Mouse (Mus musculus): ENCODE results near the gene Trp63. TPM values are rescaled to one million over a fixed set of nuclear protein-coding genes. Genes with fewer than 3 reads are reported as not detected.
"Not testable (repeated sequence)": the region's sequence is repeated elsewhere in the genome, so short reads cannot be mapped to it uniquely, and the experiment has no call there.

Gene Trp63
- total RNA-seq (2014; rRNA removed): 0.05 and 0.07 TPM in 2 replicates
- polyA plus RNA-seq (2015; fragmentation: Nextera tagmentation; extraction: Ambion mirVana): 0.05 and 0.11 TPM in 2 replicates

DNA sequence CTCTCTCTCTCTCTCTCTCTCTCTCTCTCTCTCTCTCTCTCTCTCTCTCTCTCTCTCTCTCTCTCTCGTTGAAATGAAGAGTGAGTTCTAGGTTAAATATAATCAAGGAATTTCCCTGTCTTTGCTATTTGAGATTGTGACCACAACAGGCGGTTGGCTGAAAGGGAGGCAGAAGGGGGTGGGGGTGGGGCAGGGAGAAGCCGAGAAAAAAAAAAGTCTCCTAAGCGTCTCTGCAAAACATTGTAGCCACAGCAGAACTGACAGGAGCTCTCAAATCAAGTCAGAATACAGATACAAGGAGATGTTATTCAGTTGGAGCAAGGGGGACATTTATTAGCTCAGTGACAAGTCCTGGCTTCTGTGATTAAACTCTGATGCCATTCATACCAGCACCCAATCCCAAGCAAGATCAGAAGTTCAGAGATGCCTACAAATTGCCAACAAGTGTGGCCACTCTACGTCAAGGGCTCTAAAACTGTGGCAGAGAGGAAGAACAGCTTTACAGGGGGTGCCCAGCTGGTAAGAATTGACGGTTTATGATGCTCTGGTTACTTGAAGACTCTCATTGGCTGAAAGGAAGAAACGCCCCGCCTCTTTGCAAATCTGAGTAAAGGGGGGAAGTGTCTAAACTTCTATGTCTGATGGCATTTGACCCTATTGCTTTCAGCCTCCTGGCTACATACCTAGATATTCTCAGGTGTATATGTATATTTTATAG is at the start of gene Trp63:
Trp63 (plus strand) TSS at position 233 of the 718 bp plus-strand sequence.
- Histone ChIP-seq H3K4me2 (ENCODE audit: low read depth, low read length) (no peak within 1 kb of the TSS), H3K4me3 (ENCODE audit: low read length) (no peak within 1 kb of the TSS), H3K27ac (no peak within 1 kb of the TSS), H3K36me3 (ENCODE audit: insufficient read depth, low read length) (no peaks in the 10 kb centered on the region), H3K9me3 (ENCODE audit: low read length) (no peaks in the 10 kb centered on the region), H3K9ac (replicated peaks; ENCODE audit: low read length) (no peak within 1 kb of the TSS), H3K4me1 (ENCODE audit: insufficient read depth, low read length) (no peaks in the 10 kb centered on the region), H3K27me3 (ENCODE audit: insufficient read depth, low read length) (no peaks in the 10 kb centered on the region)
- DNase-seq (ENCODE audit: low spot score): no peak
- WGBS: 39% methylated on average over 8 of the region's 8 CpGs
- ATAC-seq: no peak
- no peak for TF ChIP-seq CTCF (IDR thresholded peaks at IDR 0.05; ENCODE audit: low read depth)

GRCm38 (mm10) chr16:25644716-25645115 is 38.8 kb upstream of the Trp63 start:
- H3K36me3 ChIP-seq (ENCODE audit: insufficient read depth, low read length); ATAC-seq; H3K4me3 ChIP-seq (ENCODE audit: low read length); H3K27ac ChIP-seq; H3K4me1 ChIP-seq (ENCODE audit: insufficient read depth, low read length); H3K4me2 ChIP-seq (ENCODE audit: low read depth, low read length); H3K9me3 ChIP-seq (ENCODE audit: low read length); H3K9ac ChIP-seq (replicated peaks; ENCODE audit: low read length); H3K27me3 ChIP-seq (ENCODE audit: insufficient read depth, low read length); DNase-seq (ENCODE audit: low spot score): not testable (repeated sequence)
- 81% methylated on average over 4 of the region's 4 CpGs for WGBS

DNA sequence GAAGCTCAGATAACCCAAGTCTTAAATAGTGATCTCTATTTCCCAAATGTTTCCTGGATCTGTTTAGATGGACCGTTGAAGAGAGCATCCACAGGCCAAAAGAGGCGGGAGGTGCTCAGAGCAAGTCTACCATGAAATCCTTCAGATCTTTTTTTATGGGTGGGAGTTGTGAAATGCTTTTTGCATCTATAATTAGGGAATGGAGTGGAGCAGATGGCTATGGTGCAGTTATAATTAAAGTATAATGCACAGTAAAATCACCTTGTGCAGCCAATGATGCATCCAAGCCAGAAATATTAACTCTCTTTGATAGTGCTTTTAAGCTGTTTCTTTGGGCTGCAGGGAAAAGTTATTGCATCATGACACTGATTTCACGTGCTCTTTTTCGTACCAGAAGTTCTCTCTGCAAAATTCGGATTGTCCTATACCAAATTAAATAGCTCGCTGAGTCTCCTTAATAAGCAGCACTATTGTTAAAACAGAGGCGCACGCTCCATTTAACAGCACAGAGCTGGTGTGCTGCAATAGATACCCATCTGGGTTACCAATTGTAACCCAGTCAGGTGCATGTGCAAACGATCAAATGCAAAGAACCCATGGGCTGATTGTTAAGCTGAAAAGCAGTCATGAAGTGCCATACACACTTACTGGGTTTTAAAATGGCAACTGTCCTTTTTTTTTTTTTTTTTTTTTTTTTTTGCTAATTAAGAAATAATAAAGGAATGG is 22.9 kb upstream of the Trp63 start:
- ATAC-seq: 0 out of 2 replicates have a peak, but pooled peaks have one; percentile 35
- Histone ChIP-seq H3K4me2 (ENCODE audit: low read depth, low read length) (no peak overlapping the region), H3K36me3 (ENCODE audit: insufficient read depth, low read length) (no peaks in the 10 kb centered on the region), H3K27ac (no peak overlapping the region), H3K4me1 (ENCODE audit: insufficient read depth, low read length) (no peaks in the 10 kb centered on the region), H3K9me3 (ENCODE audit: low read length) (no peaks in the 10 kb centered on the region), H3K9ac (replicated peaks; ENCODE audit: low read length) (no peak overlapping the region), H3K27me3 (ENCODE audit: insufficient read depth, low read length) (no peaks in the 10 kb centered on the region), H3K4me3 (ENCODE audit: low read length) (no peak overlapping the region)
- 47% methylated on average over 9 of the region's 9 CpGs for WGBS
- peak; percentile 31 for DNase-seq (ENCODE audit: low spot score)
- no peak for TF ChIP-seq CTCF (IDR thresholded peaks at IDR 0.05; ENCODE audit: low read depth)

- H3K36me3 ChIP-seq (ENCODE audit: insufficient read depth, low read length): no peaks in the 10 kb centered on the region
- H3K27ac ChIP-seq: no peak overlapping the region
- no peak for ATAC-seq
- H3K4me3 ChIP-seq (ENCODE audit: low read length): no peak overlapping the region
- no peaks in the 10 kb centered on the region for H3K4me1 ChIP-seq (ENCODE audit: insufficient read depth, low read length)
- no peaks in the 10 kb centered on the region for H3K27me3 ChIP-seq (ENCODE audit: insufficient read depth, low read length)
- 78% methylated on average over 3 of the region's 3 CpGs for WGBS
- no peak for DNase-seq (ENCODE audit: low spot score)
- H3K9ac ChIP-seq (replicated peaks; ENCODE audit: low read length): no peak overlapping the region
- no peak for TF ChIP-seq CTCF (IDR thresholded peaks at IDR 0.05; ENCODE audit: low read depth)
- no peak overlapping the region for H3K4me2 ChIP-seq (ENCODE audit: low read depth, low read length)
- no peaks in the 10 kb centered on the region for H3K9me3 ChIP-seq (ENCODE audit: low read length)
These were observed 20.4 kb upstream of the Trp63 start for GRCm38 (mm10) chr16:25663116-25663515.

DNA sequence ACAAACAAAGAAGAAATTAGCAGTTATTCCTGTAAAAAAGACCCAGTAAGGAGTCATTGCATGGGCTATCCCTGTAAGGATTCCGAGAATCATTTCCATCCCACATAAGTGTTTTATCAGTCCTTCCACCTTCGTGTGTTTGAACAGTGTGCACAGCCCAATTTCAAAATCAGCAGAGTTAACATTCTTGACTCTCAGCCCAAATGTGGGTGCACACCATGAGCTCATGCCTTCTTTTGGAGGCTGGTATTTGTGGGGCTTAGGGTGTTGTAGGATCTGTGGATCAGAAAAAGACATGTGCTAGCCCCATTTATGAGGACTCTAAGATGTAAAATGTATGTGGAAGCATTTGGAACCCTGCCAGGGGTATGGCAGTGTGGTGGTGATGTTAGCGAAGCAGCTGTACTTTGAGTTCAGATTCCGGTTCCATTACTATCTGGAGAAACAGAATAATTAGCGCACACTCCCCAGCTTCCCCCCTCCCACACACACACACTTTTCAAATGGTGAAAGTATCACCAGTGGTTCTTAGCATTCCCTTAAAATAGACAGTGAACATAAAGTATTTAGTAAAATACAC is 9.6 kb upstream of the Trp63 start:
- Histone ChIP-seq H3K4me2 (ENCODE audit: low read depth, low read length) (no peak overlapping the region), H3K36me3 (ENCODE audit: insufficient read depth, low read length) (no peaks in the 10 kb centered on the region), H3K4me3 (ENCODE audit: low read length) (no peak overlapping the region), H3K27ac (no peak overlapping the region), H3K9ac (replicated peaks; ENCODE audit: low read length) (no peak overlapping the region), H3K4me1 (ENCODE audit: insufficient read depth, low read length) (no peaks in the 10 kb centered on the region), H3K27me3 (ENCODE audit: insufficient read depth, low read length) (no peaks in the 10 kb centered on the region), H3K9me3 (ENCODE audit: low read length) (no peaks in the 10 kb centered on the region)
- ATAC-seq (no peak), DNase-seq (ENCODE audit: low spot score) (no peak)
- WGBS: 82% methylated on average over 5 of the region's 5 CpGs
- TF ChIP-seq CTCF (IDR thresholded peaks at IDR 0.05; ENCODE audit: low read depth): no peak

DNA sequence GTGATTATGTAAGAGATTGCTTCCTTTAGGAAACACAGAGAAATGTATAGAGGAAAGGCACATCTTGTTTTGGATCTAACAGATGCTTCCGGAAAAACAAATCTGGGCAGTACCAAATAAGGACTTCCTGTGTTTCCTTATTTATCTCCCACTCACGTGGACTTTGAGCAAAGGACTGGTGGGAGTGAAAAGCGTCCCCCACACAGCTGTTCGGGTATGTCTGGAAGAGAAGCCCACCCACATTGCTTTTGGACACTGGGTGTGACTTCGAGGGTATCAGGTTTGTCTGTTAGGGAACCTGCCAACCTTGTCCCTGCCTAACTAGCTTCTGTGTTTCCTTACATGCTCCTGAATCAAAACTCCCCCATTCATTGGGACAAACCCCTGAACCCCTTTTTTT is 3.2 kb upstream of the Trp63 start:
- ATAC-seq: no peak
- H3K9ac ChIP-seq (replicated peaks; ENCODE audit: low read length): no peak overlapping the region
- WGBS: 75% methylated on average over 5 of the region's 5 CpGs
- no peak for TF ChIP-seq CTCF (IDR thresholded peaks at IDR 0.05; ENCODE audit: low read depth)
- H3K4me1 ChIP-seq (ENCODE audit: insufficient read depth, low read length): no peaks in the 10 kb centered on the region
- H3K27me3 ChIP-seq (ENCODE audit: insufficient read depth, low read length): no peaks in the 10 kb centered on the region
- H3K4me3 ChIP-seq (ENCODE audit: low read length): no peak overlapping the region
- H3K4me2 ChIP-seq (ENCODE audit: low read depth, low read length): no peak overlapping the region
- no peaks in the 10 kb centered on the region for H3K9me3 ChIP-seq (ENCODE audit: low read length)
- no peak overlapping the region for H3K27ac ChIP-seq
- no peaks in the 10 kb centered on the region for H3K36me3 ChIP-seq (ENCODE audit: insufficient read depth, low read length)
- DNase-seq (ENCODE audit: low spot score): no peak
